Mouse (Mus musculus): ENCODE measurements at regions not wholly inside any gene's neighbourhood (a gene's known extent, or its start where the extent isn't known, plus 50 kb on each side); places are given as distances from the start of the nearest gene placed in this dataset.

- TF ChIP-seq EP300 (IDR thresholded peaks at IDR 0.05; ENCODE audit: low read depth) (no peak), CTCF (IDR thresholded peaks at IDR 0.05; ENCODE audit: low read depth) (no peak)
These were observed 221.5 kb downstream of the Tmem182 start for GRCm38 (mm10) chr1:41026943-41027342.
